Mouse (Mus musculus): ENCODE data around the gene Selplg.

DNA sequence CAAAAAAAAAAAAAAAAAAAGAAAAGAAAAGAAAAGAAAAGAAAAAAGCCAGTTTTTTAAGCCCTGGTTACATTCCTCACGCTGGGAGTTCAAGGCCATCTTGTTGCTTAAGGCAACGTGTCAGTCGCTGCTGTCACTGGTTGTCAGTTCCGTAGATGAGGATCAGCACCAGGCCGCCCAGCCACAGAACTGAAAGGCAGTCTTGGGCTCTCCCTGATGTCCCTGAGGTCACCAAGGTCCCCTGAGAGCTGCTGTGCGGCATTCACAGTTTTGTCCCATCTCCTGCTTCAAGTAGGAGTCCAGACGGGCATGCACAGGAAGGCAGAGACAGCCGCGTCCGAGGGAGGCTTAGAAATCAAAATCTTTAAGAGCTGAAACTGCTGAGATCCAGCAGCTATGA is 56.9 kb downstream of the Selplg start:
- TF ChIP-seq CTCF (IDR thresholded peaks at IDR 0.05), result no peak
- TF ChIP-seq POLR2A (IDR thresholded peaks at IDR 0.05; ENCODE audit: insufficient read depth, low read depth, low read length), result no peak
- TF ChIP-seq EP300 (IDR thresholded peaks at IDR 0.05; ENCODE audit: insufficient read depth, low read depth, low read length), result no peak

All from heart, adult 2 months (tissue).